Mouse (Mus musculus) lung, adult 2 months (tissue): ENCODE measurements around the gene Chad.

ENCODE experiments used
- CTCF ChIP-seq: fragments of 200-500 bp; IDR thresholded peaks from 2 replicates; pipeline ENCODE4 v1.5.1; 2011; ENCODE audit warnings: mild to moderate bottlenecking, low read length, control low read depth; ENCODE audit not compliant: insufficient read depth
- POLR2A ChIP-seq: fragments of 200-500 bp; IDR thresholded peaks from 2 replicates; pipeline ENCODE4 v1.6.1; 2011; ENCODE audit warnings: low read depth, mild to moderate bottlenecking, control low read depth, low read length, borderline replicate concordance; ENCODE audit errors: extremely low read depth

DNA sequence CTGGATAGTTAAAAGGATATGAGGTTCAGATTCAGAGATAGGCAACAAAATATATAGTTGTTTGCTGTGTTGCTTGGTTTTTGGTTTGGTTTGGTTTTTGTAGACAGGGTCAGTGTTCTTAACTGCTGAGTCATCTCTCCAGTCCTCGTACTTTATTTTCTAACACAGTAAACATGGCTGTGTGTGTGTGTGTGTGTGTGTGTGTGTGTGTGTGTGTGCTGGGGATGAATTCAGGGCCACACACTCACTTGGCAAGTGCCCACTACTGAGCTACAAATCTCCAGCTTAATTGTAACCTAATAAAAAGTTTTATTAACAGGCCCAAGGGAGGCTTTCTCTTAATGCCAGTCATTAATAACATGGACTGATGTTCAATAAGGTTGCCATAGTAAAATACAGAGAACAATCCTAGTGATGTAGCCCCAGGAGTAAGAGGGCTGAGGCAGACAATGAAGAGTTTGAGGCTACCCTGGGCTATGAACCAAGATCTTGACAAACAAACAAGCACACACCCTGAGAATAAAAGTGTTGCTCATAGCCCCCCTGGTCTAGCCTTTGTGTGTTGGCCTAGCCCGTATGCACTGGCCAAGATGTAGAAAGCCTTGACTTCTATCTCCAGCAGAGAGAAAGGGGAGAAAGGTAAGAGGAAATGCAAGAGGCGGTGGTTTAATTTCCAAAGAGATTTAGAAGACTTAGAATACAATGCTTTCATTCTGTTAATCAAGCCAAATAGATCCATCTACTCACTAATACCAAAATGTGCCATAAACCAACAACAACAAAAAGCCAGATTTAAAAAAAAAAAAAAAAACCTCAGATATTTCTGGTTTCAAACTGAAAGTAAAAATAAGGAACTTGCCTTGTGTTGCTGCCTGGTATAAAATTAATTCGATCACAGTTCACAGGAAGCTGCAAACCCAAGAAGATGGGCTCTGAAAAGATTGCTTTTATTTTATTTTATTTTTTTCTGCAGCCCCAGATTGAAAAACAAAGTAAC, 46.2 kb downstream of the Chad start:
- TF ChIP-seq CTCF, result no peak
- TF ChIP-seq POLR2A, result no peak
